Mouse (Mus musculus): ENCODE measurements around the gene Sema3g.

GRCm38 (mm10) chr14:31207070-31207830 lies 10.4 kb upstream of the Sema3g start:
- TF ChIP-seq CTCF (IDR thresholded peaks at IDR 0.05 in 2 of 3, conservative IDR thresholded peaks at IDR 0.05 in 1 of 3; ENCODE audit: control insufficient read depth in 1 of 3, insufficient read depth in 1 of 3, low read depth in 2 of 3, low read length in 3 of 3, poor library complexity in 1 of 3, severe bottlenecking in 1 of 3): no peak
- no peak for TF ChIP-seq SMC3 (IDR thresholded peaks at IDR 0.05; ENCODE audit: low read depth, low read length)
- no peak for TF ChIP-seq NELFE (IDR thresholded peaks at IDR 0.05; ENCODE audit: low read depth, low read length)
- TF ChIP-seq POLR2A (IDR thresholded peaks at IDR 0.05; ENCODE audit: control insufficient read depth in 1 of 2, insufficient read depth in 1 of 2, low read depth in 1 of 2, low read length in 2 of 2, poor library complexity in 1 of 2): no peak
